Comparison of ENCODE assay signal across 20 mouse cellular contexts in the genomic region with DNA sequence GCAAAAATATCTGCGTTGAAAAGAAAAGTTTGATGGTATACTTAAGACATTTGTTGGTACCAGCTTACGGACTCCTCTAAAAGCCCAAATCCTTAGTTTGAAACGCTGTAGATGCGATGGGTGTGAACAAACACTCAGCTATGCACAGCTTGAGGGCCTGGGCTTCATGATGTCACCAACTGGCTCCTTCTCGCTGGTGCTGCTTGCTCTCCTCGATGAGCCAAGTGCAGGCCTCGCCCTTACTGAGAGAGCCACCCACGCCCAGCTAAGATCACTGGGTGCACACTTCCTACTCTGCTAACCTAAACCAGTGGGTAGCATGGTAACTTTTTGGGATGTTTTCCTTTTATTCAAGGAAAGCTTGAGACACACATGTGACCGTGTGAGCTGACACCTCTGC. TPM values are rescaled to one million over a fixed set of nuclear protein-coding genes. Genes with fewer than 3 reads are reported as not detected.
DNase-seq lines count a peak whose midpoint lies in the region; ATAC-seq lines count a peak whose summit lies in the region.
"Had no signal": no experiment of that assay in that cellular context is flagged by ENCODE, and none has a peak within 500 bp of the region (broad histone marks: within the 10 kb centered on the region; RNA-seq: fewer than 3 reads in every experiment).

No protein-coding gene starts in this region.

- intact Hi-C loops in gastrocnemius, postnatal 14 days (cut with DNase I; ENCODE audit: low total_unique reads) = no loop called here

- peak; percentile 33 for DNase-seq in gastrocnemius, postnatal 14 days
- DNase-seq in gastrocnemius, postnatal 4 days (ENCODE audit: low spot score in 2 of 2) = no peak
- DNase-seq in layer of hippocampus, adult 11-12 months (ENCODE audit: low spot score) = peak; percentile 20
- DNase-seq in layer of hippocampus, adult 8-10 months (ENCODE audit: low spot score in 2 of 2) = no peak
- peak; percentile 41 for DNase-seq in gastrocnemius, postnatal 25 days
- DNase-seq in telencephalon, adult 2 months (ENCODE audit: low read depth, low spot score) = peak; percentile 28
- DNase-seq: adrenal gland, postnatal 14 days; cerebellum, adult 18-20 months; cerebellum, postnatal 10 days; forebrain, postnatal 0 days; kidney, adult 11 months; kidney, postnatal 14 days; lung, postnatal 4 days; right cerebral cortex, postnatal 14 days; thymus, adult 18-20 months; thymus, postnatal 25 days had no signal

- ATAC-seq in erythroid progenitor cell, adult 5-6 weeks (replicated peaks; ENCODE audit: low FRiP score, poor library complexity, severe bottlenecking) = no peak
- ATAC-seq: CD4-positive, CD25-positive, alpha-beta regulatory T cell, adult 4 months; forebrain, postnatal 0 days; inflammation-experienced regulatory T-cells, adult 6 months had no signal

RNA-seq across cellular contexts. Expression of gene Sptlc1, which starts 35.0 kb away (rescaled TPM):
- 10 to 100 TPM in 1 of 2 experiments, 1 to 10 TPM in 1; 9.5 to 11.1 TPM for total RNA-seq in gastrocnemius, postnatal 14 days (2021)
- 10 to 100 TPM; 17.4 to 17.6 TPM for total RNA-seq in gastrocnemius, postnatal 4 days (2021)
- total RNA-seq in layer of hippocampus, adult 8-10 months (2022) = 10 to 100 TPM; 30.1 to 33.1 (median 32.0) TPM
- total RNA-seq in gastrocnemius, postnatal 25 days (2021) = 1 to 10 TPM; 9.5 to 9.8 TPM
- 4.7 and 12.6 TPM in 2 replicates for total RNA-seq in erythroid progenitor cell, adult 5-6 weeks (2015; ENCODE audit: low replicate concordance)
- 10.0 and 13.6 TPM in 2 replicates for total RNA-seq in erythroid progenitor cell, adult 5-6 weeks (2017; ENCODE audit: low replicate concordance)

RNA-seq across cellular contexts. Expression of gene Ror2, which starts 56.3 kb away (rescaled TPM):
- 1 to 10 TPM; 2.4 to 2.5 TPM for total RNA-seq in gastrocnemius, postnatal 14 days (2021)
- 1 to 10 TPM; 9.3 to 9.9 TPM for total RNA-seq in gastrocnemius, postnatal 4 days (2021)
- 1 to 10 TPM in 3 of 4 experiments, under 1 TPM in 1; 0.83 to 1.6 (median 1.2) TPM for total RNA-seq in layer of hippocampus, adult 8-10 months (2022)
- under 1 TPM; 0.83 to 0.90 TPM for total RNA-seq in gastrocnemius, postnatal 25 days (2021)
- not detected in 2 replicates for total RNA-seq in erythroid progenitor cell, adult 5-6 weeks (2015; ENCODE audit: low replicate concordance)
- total RNA-seq in erythroid progenitor cell, adult 5-6 weeks (2017; ENCODE audit: low replicate concordance) = not detected in 2 replicates
- total RNA-seq: common myeloid progenitor, adult 5-6 weeks had no signal

Comparison
In these comparisons a context has a peak if more than half of its experiments do, and no peak if none do; other contexts are left out.
1. DNase-seq: peak in gastrocnemius, postnatal 14 days (single experiment), layer of hippocampus, adult 11-12 months (single experiment), gastrocnemius, postnatal 25 days (single experiment) and telencephalon, adult 2 months (single experiment); none in gastrocnemius, postnatal 4 days (0 of 2) and layer of hippocampus, adult 8-10 months (0 of 2).